Mouse (Mus musculus) forebrain, embryonic 16.5 days (tissue): ENCODE measurements around the gene Atf7ip. TPM values are rescaled to one million over a fixed set of nuclear protein-coding genes. Genes with fewer than 3 reads are reported as not detected.
"Not testable (repeated sequence)": the region's sequence is repeated elsewhere in the genome, so short reads cannot be mapped to it uniquely, and the experiment has no call there.

Source experiments
- ATAC-seq: fragments of 200-750 bp; cut with Nextera tagmentation; 2 replicates; pipeline ENCODE4 v1.8.0; 2017; ENCODE audit warnings: mild to moderate bottlenecking, moderate library complexity
- H3K27ac ChIP-seq: fragments of 300-500 bp; sonication (generic); 2 replicates; pipeline ENCODE4 v1.5.1; 2014; ENCODE audit warnings: low read length, control low read depth
- H3K27me3 ChIP-seq: fragments of 300-500 bp; sonication (generic); replicated peaks from 2 replicates; pipeline ENCODE4 v1.6.1; 2014; ENCODE audit warnings: low read length; ENCODE audit not compliant: control insufficient read depth, insufficient read depth
- H3K36me3 ChIP-seq: fragments of 300-500 bp; sonication (generic); 2 replicates; pipeline ENCODE4 v1.6.1; 2014; ENCODE audit not compliant: control insufficient read depth, insufficient read depth
- H3K4me1 ChIP-seq: fragments of 300-500 bp; sonication (generic); replicated peaks from 2 replicates; pipeline ENCODE4 v1.6.1; 2014; ENCODE audit warnings: low read length; ENCODE audit not compliant: control insufficient read depth, insufficient read depth
- H3K4me2 ChIP-seq: fragments of 300-500 bp; sonication (generic); 2 replicates; pipeline ENCODE4 v1.6.1; 2014; ENCODE audit warnings: mild to moderate bottlenecking, low read length, control low read depth
- H3K4me3 ChIP-seq: fragments of 300-500 bp; sonication (generic); replicated peaks from 2 replicates; pipeline ENCODE4 v1.5.1; 2014; ENCODE audit warnings: mild to moderate bottlenecking, low read length, control low read depth
- H3K9ac ChIP-seq: fragments of 300-500 bp; sonication (generic); replicated peaks from 2 replicates; pipeline ENCODE4 v1.6.1; 2014; ENCODE audit warnings: low read depth, low read length, control low read depth
- H3K9me3 ChIP-seq: fragments of 300-500 bp; sonication (generic); 2 replicates; pipeline ENCODE4 v1.6.1; 2016; ENCODE audit warnings: low read length; ENCODE audit not compliant: control insufficient read depth
- WGBS: fragments of 180-500 bp; shearing (Covaris S2); extraction: QIAGEN DNeasy Blood & Tissue Kit; methylation state at CpG from one replicate; pipeline ENCODE4 v1.1.7; 2014; 5-methylcytosine and 5-hydroxymethylcytosine counted together
- polyA plus RNA-seq: library from polyadenylated mRNA; unstranded; fragments of >200 nt; fragmentation: Nextera tagmentation; extraction: Ambion mirVana; gene quantifications from 2 replicates; pipeline ENCODE4 v1.2.1, GENCODE M21; 2015

Atf7ip gene
- polyA plus RNA-seq = 49.2 and 50.9 TPM in 2 replicates

- H3K4me2 ChIP-seq, H3K9ac ChIP-seq, ATAC-seq, H3K27ac ChIP-seq, H3K36me3 ChIP-seq, H3K9me3 ChIP-seq, H3K4me1 ChIP-seq, H3K4me3 ChIP-seq, H3K27me3 ChIP-seq: not testable (repeated sequence)
- WGBS = 89% methylated on average over 3 of the region's 3 CpGs
These were observed at the start of gene Atf7ip for GRCm38 (mm10) chr6:136505867-136506266. TSS of gene Atf7ip (plus strand) at chr6:136506167.

DNA sequence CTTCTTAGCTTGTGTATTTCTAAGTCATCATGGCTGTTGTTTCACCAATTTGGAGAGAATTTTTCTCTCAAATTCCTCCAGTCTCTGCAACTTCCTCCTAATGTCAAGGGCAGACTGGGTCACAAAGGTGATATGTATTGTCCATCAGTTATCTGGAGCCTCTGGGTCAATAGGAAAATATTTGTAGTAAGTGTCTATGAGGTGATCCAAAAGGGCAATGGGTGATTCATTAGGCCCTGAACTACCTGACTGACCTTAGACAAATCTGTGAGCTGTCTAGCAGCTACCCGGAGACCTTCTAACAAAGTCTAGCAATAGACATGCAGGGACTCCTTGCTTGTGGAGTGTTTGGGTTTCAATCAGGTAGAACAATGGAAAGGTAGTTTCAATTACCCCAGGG lies 49.7 kb upstream of the Atf7ip start:
- 100% methylated on average over 1 of the region's 1 CpGs for WGBS
- Histone ChIP-seq H3K27me3 (no peaks in the 10 kb centered on the region), H3K9ac (no peak overlapping the region), H3K4me2 (no peak overlapping the region), H3K4me3 (no peak overlapping the region), H3K27ac (no peak overlapping the region), H3K36me3 (no peaks in the 10 kb centered on the region), H3K4me1 (no peaks in the 10 kb centered on the region), H3K9me3 (no peaks in the 10 kb centered on the region)
- no peak for ATAC-seq

DNA sequence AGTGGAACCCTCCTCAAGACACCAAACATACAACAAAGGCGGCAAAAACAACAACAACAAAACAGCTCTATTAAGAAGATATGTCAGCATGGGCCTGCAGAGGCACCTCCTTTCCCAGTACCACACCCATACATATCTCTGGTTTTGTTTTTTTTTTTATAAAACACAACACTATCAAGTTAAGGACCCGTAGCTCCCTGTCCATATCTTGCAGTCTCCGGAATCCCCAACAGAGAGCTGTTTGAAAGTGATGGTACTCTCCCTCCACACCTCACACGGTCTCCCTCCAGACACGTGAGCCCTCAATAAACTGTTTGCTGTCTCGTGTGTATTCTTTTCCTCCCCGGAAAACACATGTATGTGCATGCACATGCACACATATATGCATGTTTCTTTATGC lies 46.8 kb upstream of the Atf7ip start:
- Histone ChIP-seq H3K4me2 (no peak overlapping the region), H3K27ac (no peak overlapping the region), H3K27me3 (no peaks in the 10 kb centered on the region), H3K4me3 (no peak overlapping the region), H3K9ac (no peak overlapping the region), H3K4me1 (no peaks in the 10 kb centered on the region), H3K36me3 (no peaks in the 10 kb centered on the region), H3K9me3 (no peaks in the 10 kb centered on the region)
- WGBS = 94% methylated on average over 7 of the region's 7 CpGs
- no peak for ATAC-seq

- ATAC-seq = no peak
- no peaks in the 10 kb centered on the region for H3K9me3 ChIP-seq
- H3K4me2 ChIP-seq = no peak overlapping the region
- no peak overlapping the region for H3K27ac ChIP-seq
- WGBS = 40% methylated on average over 9 of the region's 9 CpGs
- H3K9ac ChIP-seq = no peak overlapping the region
- H3K27me3 ChIP-seq = no peaks in the 10 kb centered on the region
- peaks cover 8% of the 10 kb centered on the region for H3K4me1 ChIP-seq
- no peak overlapping the region for H3K4me3 ChIP-seq
- no peaks in the 10 kb centered on the region for H3K36me3 ChIP-seq
These were observed 42.5 kb upstream of the Atf7ip start for GRCm38 (mm10) chr6:136463491-136463890.

- Histone ChIP-seq H3K4me2 (no peak overlapping the region), H3K27ac (no peak overlapping the region), H3K4me1 (peaks cover 13% of the 10 kb centered on the region), H3K9ac (no peak overlapping the region), H3K27me3 (no peaks in the 10 kb centered on the region), H3K36me3 (no peaks in the 10 kb centered on the region), H3K4me3 (no peak overlapping the region), H3K9me3 (no peaks in the 10 kb centered on the region)
- no peak for ATAC-seq
- WGBS = 67% methylated on average over 12 of the region's 12 CpGs
These were observed 41.8 kb upstream of the Atf7ip start for GRCm38 (mm10) chr6:136464121-136464621.

GRCm38 (mm10) chr6:136465021-136465420 lies 40.9 kb upstream of the Atf7ip start:
- H3K27me3 ChIP-seq = no peaks in the 10 kb centered on the region
- peaks cover 17% of the 10 kb centered on the region for H3K4me1 ChIP-seq
- 70% methylated on average over 8 of the region's 8 CpGs for WGBS
- no peak overlapping the region for H3K4me3 ChIP-seq
- H3K9me3 ChIP-seq = no peaks in the 10 kb centered on the region
- no peak overlapping the region for H3K4me2 ChIP-seq
- H3K9ac ChIP-seq = no peak overlapping the region
- no peak overlapping the region for H3K27ac ChIP-seq
- H3K36me3 ChIP-seq = no peaks in the 10 kb centered on the region
- no peak for ATAC-seq

- Histone ChIP-seq H3K27me3 (no peaks in the 10 kb centered on the region), H3K4me2 (no peak overlapping the region), H3K36me3 (no peaks in the 10 kb centered on the region), H3K9me3 (no peaks in the 10 kb centered on the region), H3K4me3 (no peak overlapping the region), H3K4me1 (peaks cover 26% of the 10 kb centered on the region), H3K9ac (no peak overlapping the region), H3K27ac (peak overlapping the region; percentile 25; the same call in 1 of the 2 replicates)
- 24% methylated on average over 8 of the region's 8 CpGs for WGBS
- no peak for ATAC-seq
These were observed 40.0 kb upstream of the Atf7ip start for GRCm38 (mm10) chr6:136465959-136466381.

DNA sequence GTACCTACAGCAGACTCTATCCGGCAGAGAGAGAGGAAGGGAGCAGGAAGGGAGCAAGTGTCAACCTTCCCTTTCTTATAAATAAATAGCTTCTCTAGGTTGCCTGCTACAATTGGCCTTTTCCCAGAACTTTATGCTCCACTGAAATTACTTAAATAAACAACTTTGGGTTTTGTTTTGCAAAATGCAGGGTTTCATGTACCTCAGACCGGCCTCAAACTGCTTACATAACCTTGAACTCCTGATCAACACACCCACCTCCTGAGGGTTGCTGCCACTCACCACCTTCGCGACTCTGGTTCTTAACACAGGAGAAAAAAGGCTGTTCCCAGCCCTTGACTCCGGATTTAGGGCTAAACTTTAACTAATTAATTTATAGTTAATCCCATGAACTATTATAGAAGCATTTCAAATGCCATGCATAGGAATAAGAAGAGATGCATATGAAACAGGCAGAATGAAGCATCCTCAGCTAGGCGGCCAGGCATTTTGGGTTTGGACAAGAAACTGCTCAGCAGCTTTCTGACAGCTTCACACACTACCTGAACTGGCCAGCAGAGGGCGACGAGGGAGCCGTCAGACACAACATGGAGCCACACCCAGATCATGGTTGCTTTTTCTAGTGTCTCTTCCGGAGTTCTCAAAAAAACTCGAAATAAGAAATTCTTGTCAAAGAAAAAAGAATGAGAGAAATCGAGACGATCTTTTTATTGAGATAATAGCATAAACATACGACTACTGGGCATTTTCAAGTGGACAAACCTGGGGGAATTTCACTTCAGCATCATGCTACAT lies 38.8 kb upstream of the Atf7ip start:
- WGBS = 55% methylated on average over 14 of the region's 14 CpGs
- H3K4me1 ChIP-seq = peaks cover 27% of the 10 kb centered on the region
- no peaks in the 10 kb centered on the region for H3K36me3 ChIP-seq
- no peak for ATAC-seq
- H3K27me3 ChIP-seq = no peaks in the 10 kb centered on the region
- peak overlapping the region; percentile 97 for H3K27ac ChIP-seq
- no peak overlapping the region for H3K4me2 ChIP-seq
- no peaks in the 10 kb centered on the region for H3K9me3 ChIP-seq
- H3K9ac ChIP-seq = 0 out of 2 replicates have a peak overlapping the region, but pooled peaks have one; percentile 20
- H3K4me3 ChIP-seq = no peak overlapping the region

GRCm38 (mm10) chr6:136467837-136468236 lies 38.1 kb upstream of the Atf7ip start:
- peak overlapping the region; percentile 97 for H3K27ac ChIP-seq
- H3K4me1 ChIP-seq = peaks cover 27% of the 10 kb centered on the region
- ATAC-seq = no peak
- no peaks in the 10 kb centered on the region for H3K36me3 ChIP-seq
- no peaks in the 10 kb centered on the region for H3K27me3 ChIP-seq
- no peak overlapping the region for H3K4me3 ChIP-seq
- 57% methylated on average over 5 of the region's 5 CpGs for WGBS
- no peak overlapping the region for H3K4me2 ChIP-seq
- 0 out of 2 replicates have a peak overlapping the region, but pooled peaks have one; percentile 20 for H3K9ac ChIP-seq
- H3K9me3 ChIP-seq = no peaks in the 10 kb centered on the region
